Mouse (Mus musculus): ENCODE results near the gene Shisa3.

DNA sequence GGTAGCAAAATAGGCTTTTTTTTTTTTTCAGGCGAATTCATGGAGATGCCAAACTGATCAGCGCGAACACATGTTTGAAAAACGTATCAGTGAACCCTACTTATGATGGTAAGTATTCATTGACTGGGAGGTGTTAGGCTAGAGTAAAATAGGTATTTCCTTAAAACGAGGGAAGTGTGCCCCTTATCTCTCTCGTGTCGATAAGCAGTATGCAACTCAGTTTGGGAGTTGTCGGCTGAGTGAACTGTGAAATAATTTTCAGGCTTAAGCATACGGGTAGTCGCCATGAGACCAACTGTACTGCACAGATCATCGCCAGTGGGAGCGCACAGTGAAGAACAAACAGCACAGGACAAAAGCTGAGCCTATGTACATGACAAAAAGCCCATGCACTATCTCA is 13.5 kb downstream of the Shisa3 start:
- TF ChIP-seq CTCF (IDR thresholded peaks at IDR 0.05; ENCODE audit: borderline replicate concordance, control insufficient read depth, extremely low read depth, insufficient read depth, low read length, poor library complexity): no peak
- no peak for TF ChIP-seq POLR2A (IDR thresholded peaks at IDR 0.05; ENCODE audit: control insufficient read depth, extremely low read depth, insufficient read depth, low read length, poor library complexity)

All from thymus, adult 2 months (tissue).